In the genomic region with DNA sequence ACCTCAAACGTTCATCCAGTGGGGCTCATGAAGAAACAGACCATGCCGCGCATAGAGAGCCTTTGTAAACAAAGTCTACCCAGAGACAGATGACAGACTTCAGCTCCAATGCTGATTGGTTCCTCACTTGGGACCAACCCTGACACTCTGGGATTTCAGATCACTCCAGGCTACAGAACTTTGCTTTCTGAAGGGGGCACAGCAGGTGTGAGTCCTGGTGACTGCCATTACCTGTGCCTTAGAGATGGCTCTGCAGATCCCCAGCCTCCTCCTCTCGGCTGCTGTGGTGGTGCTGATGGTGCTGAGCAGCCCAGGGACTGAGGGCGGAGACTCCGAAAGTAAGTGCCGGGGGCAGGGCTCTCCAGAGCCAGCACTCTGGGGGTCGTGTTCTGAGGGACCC, we compare ENCODE assay signal across 8 mouse cellular contexts. TPM values are rescaled to one million over a fixed set of nuclear protein-coding genes. Genes with fewer than 3 reads are reported as not detected.
DNase-seq lines count a peak whose midpoint lies in the region; ATAC-seq and TF ChIP-seq lines count a peak whose summit lies in the region.

No protein-coding gene starts in this region.

- no peaks in the 10 kb centered on the region for H3K9me3 ChIP-seq in ES-E14 (ENCODE audit: control insufficient read depth, insufficient read depth, low read depth, low read length)
- no peaks in the 10 kb centered on the region for H3K9me3 ChIP-seq in forebrain, embryonic 14.5 days (replicated peaks; ENCODE audit: control insufficient read depth, low read length)
- H3K9me3 ChIP-seq in neural tube, embryonic 15.5 days (replicated peaks) = no peaks in the 10 kb centered on the region

- H3K9ac ChIP-seq in ES-E14 (ENCODE audit: insufficient read depth, low read depth, low read length, poor library complexity, severe bottlenecking) = no peak overlapping the region
- H3K9ac ChIP-seq in forebrain, embryonic 14.5 days (ENCODE audit: low read length) = peak overlapping the region; percentile 33; the same call in 1 of the 2 replicates
- no peak overlapping the region; the same call in 1 of the 2 replicates for H3K9ac ChIP-seq in neural tube, embryonic 15.5 days (replicated peaks)

- peaks cover 19% of the 10 kb centered on the region for H3K27me3 ChIP-seq in forebrain, embryonic 14.5 days (replicated peaks; ENCODE audit: control insufficient read depth, insufficient read depth, low read length)
- peaks cover 29% of the 10 kb centered on the region for H3K27me3 ChIP-seq in neural tube, embryonic 15.5 days (replicated peaks)

- no peak overlapping the region for H3K27ac ChIP-seq in ES-E14 (ENCODE audit: insufficient read depth, low read depth, low read length, poor library complexity, severe bottlenecking)
- H3K27ac ChIP-seq in forebrain, embryonic 14.5 days (ENCODE audit: low read depth, low read length) = no peak overlapping the region
- no peak overlapping the region for H3K27ac ChIP-seq in neural tube, embryonic 15.5 days (replicated peaks)

- ATAC-seq in cerebellum, adult (ENCODE audit: insufficient number of reproducible peaks, low FRiP score, low TSS enrichment) = peak; percentile 79; the same call in 1 of the 2 replicates
- ATAC-seq in forebrain, embryonic 14.5 days = peak; percentile 92
- ATAC-seq in neural tube, embryonic 15.5 days (ENCODE audit: low FRiP score) = peak; percentile 81

- WGBS in forebrain, embryonic 14.5 days = 2% methylated on average over 8 of the region's 8 CpGs
- 1% methylated on average over 8 of the region's 8 CpGs for WGBS in neural tube, embryonic 15.5 days

- H3K4me2 ChIP-seq in forebrain, embryonic 14.5 days (ENCODE audit: low read length) = peak overlapping the region; percentile 83
- peak overlapping the region; percentile 93 for H3K4me2 ChIP-seq in neural tube, embryonic 15.5 days

- H3K4me1 ChIP-seq in ES-E14 (ENCODE audit: control insufficient read depth in 2 of 2, insufficient read depth in 2 of 2, low read length in 2 of 2, poor library complexity in 1 of 2) = peaks cover 0 to 2% of the 10 kb centered on the region in 2 experiments; a peak in 1 of 4 replicates
- H3K4me1 ChIP-seq in forebrain, embryonic 14.5 days (ENCODE audit: control insufficient read depth, insufficient read depth, low read length) = peaks cover 4% of the 10 kb centered on the region; the same call in 1 of the 2 replicates
- H3K4me1 ChIP-seq in neural tube, embryonic 15.5 days = peaks cover 27% of the 10 kb centered on the region

- H3K36me3 ChIP-seq in ES-E14 (ENCODE audit: control insufficient read depth, insufficient read depth, low read length, poor library complexity, severe bottlenecking) = no peaks in the 10 kb centered on the region
- H3K36me3 ChIP-seq in forebrain, embryonic 14.5 days (ENCODE audit: control insufficient read depth, insufficient read depth, low read length) = no peaks in the 10 kb centered on the region
- no peaks in the 10 kb centered on the region for H3K36me3 ChIP-seq in neural tube, embryonic 15.5 days

- in situ Hi-C loops in ES-E14 (cut with MboI; ENCODE audit: low sequenced_read_pairs in 2 of 2, unreplicated experiment in 2 of 2) = no loop called here

- H3K4me3 ChIP-seq in ES-E14 (ENCODE audit: insufficient read depth in 1 of 2, low read depth in 1 of 2, low read length in 2 of 2, poor library complexity in 1 of 2, severe bottlenecking in 1 of 2) = peak overlapping the region; percentile 51 to 62
- H3K4me3 ChIP-seq in forebrain, embryonic 14.5 days (ENCODE audit: low read depth, low read length) = peak overlapping the region; percentile 42
- H3K4me3 ChIP-seq in neural tube, embryonic 15.5 days (replicated peaks) = peak overlapping the region; percentile 40

- peak; percentile 83 for DNase-seq in ES-E14 (ENCODE audit: low read depth, low spot score)
- peak; percentile 95 for DNase-seq in forebrain, embryonic 14.5 days (ENCODE audit: low spot score)
- DNase-seq in heart, postnatal 4 days = peak; percentile 81
- DNase-seq in layer of hippocampus, adult 18-20 months (ENCODE audit: low spot score in 2 of 2) = peak; percentile 57 to 90
- DNase-seq in lung, adult 18-20 months = peak; percentile 72 to 82
- peak; percentile 34 to 61 for DNase-seq in thymus, adult 18-20 months

TF ChIP-seq in ES-E14, 5 proteins besides CTCF, POLR2A, EP300 and RAD21:
- TF ChIP-seq CHD2 (IDR thresholded peaks at IDR 0.05; ENCODE audit: low read depth, low read length) (peak; percentile 96), HCFC1 (IDR thresholded peaks at IDR 0.05; ENCODE audit: borderline replicate concordance, insufficient read depth, low read length) (no peak)

RNA-seq across cellular contexts. Expression of gene H2-Ab1, which starts 5.6 kb away (rescaled TPM):
- total RNA-seq in ES-E14 (2012; rRNA removed) = 1.9 and 2.9 TPM in 2 replicates
- polyA plus RNA-seq in forebrain, embryonic 14.5 days (2014; fragmentation: Nextera tagmentation; extraction: Ambion mirVana) = 1.4 and 2.1 TPM in 2 replicates
- 1 to 10 TPM; 2.4 to 3.1 TPM for total RNA-seq in heart, postnatal 4 days (2021)
- total RNA-seq in layer of hippocampus, adult 18-20 months (2021) = 1 to 10 TPM; 1.3 to 1.9 TPM
- polyA plus RNA-seq in neural tube, embryonic 15.5 days (2015; fragmentation: Nextera tagmentation; extraction: Ambion mirVana) = 1.4 and 189 TPM in 2 replicates

RNA-seq across cellular contexts. Expression of gene H2-Ob, which starts 24.4 kb away (rescaled TPM):
- not detected in 2 replicates for total RNA-seq in ES-E14 (2012; rRNA removed)
- 0.18 TPM in 1 of 2 replicates, not detected in the other for polyA plus RNA-seq in forebrain, embryonic 14.5 days (2014; fragmentation: Nextera tagmentation; extraction: Ambion mirVana)
- total RNA-seq in heart, postnatal 4 days (2021) = under 1 TPM; 0.23 to 0.38 TPM
- total RNA-seq in layer of hippocampus, adult 18-20 months (2021) = under 1 TPM; 0.20 to 0.37 TPM
- polyA plus RNA-seq in neural tube, embryonic 15.5 days (2015; fragmentation: Nextera tagmentation; extraction: Ambion mirVana) = 0.08 and 0.26 TPM in 2 replicates

RNA-seq across cellular contexts. Expression of gene H2-Aa, which starts 24.6 kb away (rescaled TPM):
- total RNA-seq in ES-E14 (2012; rRNA removed) = 0.48 and 1.6 TPM in 2 replicates
- 0.25 and 0.27 TPM in 2 replicates for polyA plus RNA-seq in forebrain, embryonic 14.5 days (2014; fragmentation: Nextera tagmentation; extraction: Ambion mirVana)
- total RNA-seq in heart, postnatal 4 days (2021) = 1 to 10 TPM; 2.2 to 3.0 TPM
- total RNA-seq in layer of hippocampus, adult 18-20 months (2021) = 1 to 10 TPM; 1.3 to 1.4 TPM
- 0.97 and 82.8 TPM in 2 replicates for polyA plus RNA-seq in neural tube, embryonic 15.5 days (2015; fragmentation: Nextera tagmentation; extraction: Ambion mirVana)

RNA-seq across cellular contexts. Expression of gene H2-Eb1, which starts 42.6 kb away (rescaled TPM):
- 3.4 and 5.7 TPM in 2 replicates for total RNA-seq in ES-E14 (2012; rRNA removed)
- polyA plus RNA-seq in forebrain, embryonic 14.5 days (2014; fragmentation: Nextera tagmentation; extraction: Ambion mirVana) = 0.85 and 1.4 TPM in 2 replicates
- total RNA-seq in heart, postnatal 4 days (2021) = 1 to 10 TPM; 4.0 to 4.9 TPM
- total RNA-seq in layer of hippocampus, adult 18-20 months (2021) = 1 to 10 TPM; 1.6 to 2.0 TPM
- 4.0 and 55.6 TPM in 2 replicates for polyA plus RNA-seq in neural tube, embryonic 15.5 days (2015; fragmentation: Nextera tagmentation; extraction: Ambion mirVana)

RNA-seq across cellular contexts. Expression of gene Tap2, which starts 59.7 kb away (rescaled TPM):
- total RNA-seq in ES-E14 (2012; rRNA removed) = 4.0 and 5.1 TPM in 2 replicates
- polyA plus RNA-seq in forebrain, embryonic 14.5 days (2014; fragmentation: Nextera tagmentation; extraction: Ambion mirVana) = 0.28 and 0.61 TPM in 2 replicates
- 10 to 100 TPM; 10.7 to 12.3 TPM for total RNA-seq in heart, postnatal 4 days (2021)
- total RNA-seq in layer of hippocampus, adult 18-20 months (2021) = 10 to 100 TPM in 1 of 2 experiments, 1 to 10 TPM in 1; 8.4 to 12.8 TPM
- polyA plus RNA-seq in neural tube, embryonic 15.5 days (2015; fragmentation: Nextera tagmentation; extraction: Ambion mirVana) = 1.9 and 15.0 TPM in 2 replicates
